Mouse (Mus musculus) bone marrow, adult 2 months (tissue): ENCODE data around the gene Anapc15-ps.

Source experiments
- CTCF ChIP-seq: fragments of 200-500 bp; IDR thresholded peaks from 2 replicates; pipeline ENCODE4 v1.5.1; 2011; ENCODE audit warnings: low read length, control low read depth; ENCODE audit not compliant: control insufficient read depth, insufficient read depth
- POLR2A ChIP-seq: fragments of 200-500 bp; IDR thresholded peaks from 2 replicates; pipeline ENCODE4 v1.6.1; 2011; ENCODE audit warnings: low read depth, mild to moderate bottlenecking, control low read depth, low read length, borderline replicate concordance; ENCODE audit not compliant: control insufficient read depth

GRCm38 (mm10) chr10:95687558-95688141 is 14.4 kb upstream of the Anapc15-ps start:
- TF ChIP-seq CTCF (no peak), POLR2A (no peak)
